Mouse (Mus musculus) lung, adult 2 months (tissue): ENCODE measurements around the gene Elmo1.

Experiments
- CTCF ChIP-seq: fragments of 200-500 bp; IDR thresholded peaks from 2 replicates; pipeline ENCODE4 v1.5.1; 2011; ENCODE audit warnings: mild to moderate bottlenecking, low read length, control low read depth; ENCODE audit not compliant: insufficient read depth
- POLR2A ChIP-seq: fragments of 200-500 bp; IDR thresholded peaks from 2 replicates; pipeline ENCODE4 v1.6.1; 2011; ENCODE audit warnings: low read depth, mild to moderate bottlenecking, control low read depth, low read length, borderline replicate concordance; ENCODE audit errors: extremely low read depth

GRCm38 (mm10) chr13:20353862-20354603, 263.6 kb downstream of the Elmo1 start:
- no peak for TF ChIP-seq POLR2A
- TF ChIP-seq CTCF = no peak
